Mouse (Mus musculus) C2C12 (cell line): ENCODE results near the gene Dpf3. TPM values are rescaled to one million over a fixed set of nuclear protein-coding genes. Genes with fewer than 3 reads are reported as not detected.

Experiments used
- H3K27me3 ChIP-seq: one replicate; pipeline ENCODE4 v1.6.1; 2011; ENCODE audit not compliant: control insufficient read depth, insufficient read depth, insufficient read length
- H3K36me3 ChIP-seq: one replicate; pipeline ENCODE4 v1.6.1; 2011; ENCODE audit not compliant: control insufficient read depth, insufficient read depth
- H3K4me3 ChIP-seq: one replicate; pipeline ENCODE4 v1.5.1; 2011; ENCODE audit warnings: mild to moderate bottlenecking, control low read depth; ENCODE audit not compliant: poor library complexity, insufficient read depth, severe bottlenecking
- H3K79me2 ChIP-seq: one replicate; pipeline ENCODE4 v1.6.1; 2011; ENCODE audit not compliant: control insufficient read depth, insufficient read depth
- H3K79me3 ChIP-seq: one replicate; pipeline ENCODE4 v1.6.1; 2011; ENCODE audit warnings: low read depth, control low read depth
- H3ac ChIP-seq: one replicate; pipeline ENCODE3; 2011; ENCODE audit warnings: low read depth; ENCODE audit not compliant: control insufficient read depth, insufficient read length
- CEBPB ChIP-seq: IDR thresholded peaks from one replicate; pipeline ENCODE4 v1.6.1; 2011; ENCODE audit warnings: low read depth, mild to moderate bottlenecking, control low read depth, moderate library complexity
- CTCF ChIP-seq: IDR thresholded peaks from one replicate; pipeline ENCODE4 v1.5.1; 2011; ENCODE audit not compliant: control insufficient read depth, insufficient read depth, insufficient read length
- FOSL1 ChIP-seq: IDR thresholded peaks from one replicate; pipeline ENCODE4 v1.8.0; 2011; ENCODE audit warnings: mild to moderate bottlenecking, low read length; ENCODE audit not compliant: poor library complexity, insufficient read depth, severe bottlenecking
- MAX ChIP-seq: IDR thresholded peaks from one replicate; pipeline ENCODE4 v1.6.1; 2011; ENCODE audit warnings: mild to moderate bottlenecking, control low read depth
- MYOD1 ChIP-seq: IDR thresholded peaks from one replicate; pipeline ENCODE4 v1.6.1; 2011; ENCODE audit warnings: low read depth; ENCODE audit not compliant: control insufficient read depth, insufficient read length
- MYOG ChIP-seq: IDR thresholded peaks from one replicate; pipeline ENCODE4 v1.6.1; 2011; ENCODE audit not compliant: control insufficient read depth, insufficient read length; ENCODE audit errors: extremely low read depth
- USF1 ChIP-seq: IDR thresholded peaks from one replicate; pipeline ENCODE4 v1.6.1; 2011; ENCODE audit warnings: low read depth, mild to moderate bottlenecking, control low read depth, moderate library complexity
- polyA plus RNA-seq: library from polyadenylated mRNA; unstranded; fragments of >200 nt; fragmentation: generic; extraction: Trizol; gene quantifications from one replicate; pipeline ENCODE4 v1.2.1, GENCODE M21; 2012; ENCODE audit warnings: missing spikeins

Gene Dpf3
- polyA plus RNA-seq, 1 experiment, result 0.25 TPM

DNA sequence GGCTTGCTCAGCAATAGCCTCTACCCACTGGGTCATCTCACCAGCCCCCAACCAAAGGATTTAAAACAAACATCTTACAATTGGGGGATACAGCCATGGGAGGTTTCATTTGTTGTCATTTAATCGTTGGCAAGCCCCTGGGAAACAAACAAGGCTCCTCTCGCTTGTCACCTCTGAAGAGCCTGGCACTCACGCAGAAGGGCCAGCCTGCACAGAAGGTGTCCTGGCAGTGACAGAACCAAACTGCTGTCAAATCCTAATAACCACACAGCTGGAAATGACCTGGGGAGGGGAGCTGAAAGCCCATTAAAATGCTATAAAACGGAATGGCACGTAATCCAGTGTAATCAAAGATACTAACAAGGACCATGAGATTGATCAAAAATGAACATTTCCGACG is 114.4 kb downstream of the Dpf3 start:
- no peaks in the 10 kb centered on the region for H3K79me3 ChIP-seq
- no peaks in the 10 kb centered on the region for H3K27me3 ChIP-seq
- H3K4me3 ChIP-seq, result no peak overlapping the region
- no peaks in the 10 kb centered on the region for H3K36me3 ChIP-seq
- TF ChIP-seq MAX (no peak), CTCF (no peak), MYOG (no peak), MYOD1 (no peak), CEBPB (no peak)
- no peaks in the 10 kb centered on the region for H3K79me2 ChIP-seq
- H3ac ChIP-seq, result no peak overlapping the region

DNA sequence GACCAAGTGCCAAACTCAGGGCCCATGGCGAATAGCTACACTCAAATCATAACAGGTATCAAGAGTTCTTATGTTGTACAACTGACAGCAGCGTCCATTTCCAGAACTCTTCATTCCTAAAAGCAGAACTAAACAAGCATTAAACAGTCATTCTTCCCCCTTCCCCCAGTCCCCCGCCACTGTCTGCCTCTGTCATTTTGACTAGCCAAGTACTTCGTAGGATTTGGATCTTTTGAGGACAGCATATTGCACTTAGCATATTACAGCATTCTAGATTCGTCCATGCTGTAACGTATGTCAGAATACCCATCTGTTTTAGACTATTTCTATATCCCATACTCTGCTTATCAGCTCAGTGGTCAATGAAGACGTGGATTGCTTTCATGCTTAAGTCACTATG is 115.2 kb downstream of the Dpf3 start:
- Histone ChIP-seq H3K4me3 (no peak overlapping the region), H3K79me3 (no peaks in the 10 kb centered on the region), H3K27me3 (no peaks in the 10 kb centered on the region), H3K79me2 (no peaks in the 10 kb centered on the region), H3K36me3 (no peaks in the 10 kb centered on the region), H3ac (no peak overlapping the region)
- no peak for TF ChIP-seq USF1

DNA sequence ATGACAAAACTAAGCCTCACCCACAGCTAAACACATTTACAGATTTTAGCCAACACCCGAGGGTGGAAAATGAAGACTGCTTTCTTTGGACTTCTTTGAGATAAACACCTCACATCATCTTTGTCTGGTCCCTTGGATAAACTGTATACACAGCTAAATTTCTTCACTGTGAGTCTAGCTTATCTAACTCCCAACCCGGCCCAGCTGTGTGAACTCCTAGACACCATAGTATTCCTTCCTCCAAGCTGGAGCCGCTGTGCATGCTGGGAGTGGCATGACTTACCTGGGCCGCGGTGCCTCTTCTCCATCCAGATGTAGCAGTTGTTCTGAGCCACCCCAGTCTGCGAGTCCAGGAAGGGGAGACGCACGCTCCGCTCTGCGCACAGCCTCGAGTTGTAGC is 117.3 kb downstream of the Dpf3 start:
- H3K27me3 ChIP-seq, result no peaks in the 10 kb centered on the region
- no peaks in the 10 kb centered on the region for H3K36me3 ChIP-seq
- no peak overlapping the region for H3K4me3 ChIP-seq
- H3ac ChIP-seq, result no peak overlapping the region
- H3K79me3 ChIP-seq, result no peaks in the 10 kb centered on the region
- H3K79me2 ChIP-seq, result no peaks in the 10 kb centered on the region
- no peak for TF ChIP-seq USF1
- no peak for TF ChIP-seq FOSL1
- TF ChIP-seq CEBPB, result no peak
- TF ChIP-seq MYOD1, result no peak
- TF ChIP-seq CTCF, result no peak
- TF ChIP-seq MAX, result no peak
- no peak for TF ChIP-seq MYOG

DNA sequence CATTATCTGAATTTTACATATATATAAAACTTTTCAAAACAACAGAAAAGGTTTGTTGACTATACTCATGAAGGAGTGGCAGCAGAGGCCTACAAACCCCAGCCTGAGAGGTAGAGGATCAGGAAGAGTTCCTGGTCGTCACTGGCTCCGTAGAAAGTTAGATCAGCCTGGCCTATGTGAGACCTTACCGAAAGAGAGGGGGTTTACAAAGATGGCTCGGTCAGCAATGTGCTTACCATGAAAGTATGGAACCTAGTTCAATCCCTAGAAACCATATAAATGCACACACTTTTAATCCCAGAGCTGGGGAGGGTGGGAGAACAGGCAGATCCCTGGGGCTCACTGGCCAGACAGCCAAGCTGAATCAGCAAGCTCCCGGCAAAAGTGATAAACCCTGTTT is 118.1 kb downstream of the Dpf3 start:
- no peak overlapping the region for H3ac ChIP-seq

DNA sequence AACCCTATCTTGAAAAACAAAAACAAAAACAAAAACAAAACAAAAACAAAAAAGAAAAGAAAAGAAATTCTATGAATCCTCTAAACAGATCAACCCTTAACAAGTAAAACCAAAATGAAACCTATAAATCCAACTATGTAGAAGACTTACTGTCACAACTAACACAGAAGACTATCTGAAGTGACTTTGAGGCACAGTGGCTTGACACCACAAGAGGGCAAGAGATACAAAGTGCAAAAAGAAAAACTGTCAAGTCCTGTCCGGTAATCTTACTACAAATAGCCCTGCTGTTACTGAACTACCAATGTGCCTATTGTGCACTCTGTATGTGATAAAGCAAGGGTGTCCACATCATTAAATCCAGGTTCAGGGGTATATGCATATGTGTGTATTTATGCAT is 120.0 kb downstream of the Dpf3 start:
- Histone ChIP-seq H3K4me3 (no peak overlapping the region), H3K27me3 (no peaks in the 10 kb centered on the region), H3K79me3 (no peaks in the 10 kb centered on the region), H3K36me3 (no peaks in the 10 kb centered on the region), H3ac (no peak overlapping the region), H3K79me2 (no peaks in the 10 kb centered on the region)
- TF ChIP-seq MYOD1 (no peak), FOSL1 (no peak), CTCF (no peak), MAX (no peak), USF1 (no peak), MYOG (no peak), CEBPB (no peak)

More for the DNA sequence above, 118.1 kb downstream of the Dpf3 start:
- Histone ChIP-seq H3K36me3 (no peaks in the 10 kb centered on the region), H3K79me2 (no peaks in the 10 kb centered on the region), H3K27me3 (no peaks in the 10 kb centered on the region), H3K79me3 (no peaks in the 10 kb centered on the region), H3K4me3 (no peak overlapping the region)
- no peak for TF ChIP-seq MYOG
- no peak for TF ChIP-seq MAX
- TF ChIP-seq MYOD1, result no peak
- no peak for TF ChIP-seq CEBPB
- TF ChIP-seq CTCF, result no peak

DNA sequence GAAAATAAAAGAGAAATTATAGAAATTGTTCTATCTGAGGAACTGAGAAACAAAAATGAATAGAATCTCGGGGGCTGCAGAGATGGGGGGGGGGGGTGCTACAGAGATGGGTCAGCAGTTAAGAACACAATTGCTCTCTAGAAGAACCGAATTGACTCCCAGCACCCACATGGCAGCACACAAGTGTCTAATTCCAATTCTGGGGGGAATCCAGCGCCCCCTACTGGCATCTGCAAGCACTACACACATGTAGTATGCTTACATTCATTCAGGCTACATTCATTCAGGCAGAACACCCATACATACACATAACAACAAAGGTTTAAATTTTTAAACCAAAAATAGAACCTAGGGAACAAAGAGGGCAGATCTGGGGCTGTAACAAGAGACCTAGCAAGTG is 122.7 kb downstream of the Dpf3 start:
- H3ac ChIP-seq, result no peak overlapping the region
- no peaks in the 10 kb centered on the region for H3K79me3 ChIP-seq
- no peak for TF ChIP-seq FOSL1
- TF ChIP-seq USF1, result no peak
- TF ChIP-seq MYOG, result no peak
- H3K36me3 ChIP-seq, result no peaks in the 10 kb centered on the region
- H3K4me3 ChIP-seq, result no peak overlapping the region
- H3K27me3 ChIP-seq, result no peaks in the 10 kb centered on the region
- no peaks in the 10 kb centered on the region for H3K79me2 ChIP-seq

DNA sequence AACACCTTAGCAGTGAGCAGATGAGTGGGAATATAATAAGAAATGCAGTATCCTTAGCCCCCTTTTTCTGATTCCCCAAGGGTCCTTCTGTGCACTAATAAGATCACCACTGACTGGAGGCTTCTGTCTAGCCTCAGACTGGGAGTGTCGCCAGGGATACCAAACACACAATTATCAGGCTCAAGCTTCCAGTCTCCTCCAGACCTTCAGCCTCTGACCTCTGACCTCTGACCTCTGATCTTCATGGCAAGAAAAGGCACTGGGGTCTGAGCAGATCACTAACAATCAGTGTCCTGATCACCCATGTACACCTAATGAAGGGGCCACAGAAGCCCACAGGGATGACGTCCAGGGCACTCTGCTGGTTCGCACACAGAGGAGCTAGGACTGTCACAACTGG is 125.7 kb downstream of the Dpf3 start:
- Histone ChIP-seq H3K36me3 (no peaks in the 10 kb centered on the region), H3K27me3 (no peaks in the 10 kb centered on the region), H3K79me3 (no peaks in the 10 kb centered on the region), H3K4me3 (no peak overlapping the region), H3ac (no peak overlapping the region), H3K79me2 (no peaks in the 10 kb centered on the region)
- TF ChIP-seq MAX, result no peak
- no peak for TF ChIP-seq MYOG
- no peak for TF ChIP-seq CTCF
- no peak for TF ChIP-seq FOSL1
- no peak for TF ChIP-seq USF1
- no peak for TF ChIP-seq CEBPB
- no peak for TF ChIP-seq MYOD1
